Mouse (Mus musculus): ENCODE data around the gene Slco2b1. TPM values are rescaled to one million over a fixed set of nuclear protein-coding genes. Genes with fewer than 3 reads are reported as not detected.

Gene Slco2b1
- polyA plus RNA-seq, 1 experiment from 2014 or later: 3.9 TPM

DNA sequence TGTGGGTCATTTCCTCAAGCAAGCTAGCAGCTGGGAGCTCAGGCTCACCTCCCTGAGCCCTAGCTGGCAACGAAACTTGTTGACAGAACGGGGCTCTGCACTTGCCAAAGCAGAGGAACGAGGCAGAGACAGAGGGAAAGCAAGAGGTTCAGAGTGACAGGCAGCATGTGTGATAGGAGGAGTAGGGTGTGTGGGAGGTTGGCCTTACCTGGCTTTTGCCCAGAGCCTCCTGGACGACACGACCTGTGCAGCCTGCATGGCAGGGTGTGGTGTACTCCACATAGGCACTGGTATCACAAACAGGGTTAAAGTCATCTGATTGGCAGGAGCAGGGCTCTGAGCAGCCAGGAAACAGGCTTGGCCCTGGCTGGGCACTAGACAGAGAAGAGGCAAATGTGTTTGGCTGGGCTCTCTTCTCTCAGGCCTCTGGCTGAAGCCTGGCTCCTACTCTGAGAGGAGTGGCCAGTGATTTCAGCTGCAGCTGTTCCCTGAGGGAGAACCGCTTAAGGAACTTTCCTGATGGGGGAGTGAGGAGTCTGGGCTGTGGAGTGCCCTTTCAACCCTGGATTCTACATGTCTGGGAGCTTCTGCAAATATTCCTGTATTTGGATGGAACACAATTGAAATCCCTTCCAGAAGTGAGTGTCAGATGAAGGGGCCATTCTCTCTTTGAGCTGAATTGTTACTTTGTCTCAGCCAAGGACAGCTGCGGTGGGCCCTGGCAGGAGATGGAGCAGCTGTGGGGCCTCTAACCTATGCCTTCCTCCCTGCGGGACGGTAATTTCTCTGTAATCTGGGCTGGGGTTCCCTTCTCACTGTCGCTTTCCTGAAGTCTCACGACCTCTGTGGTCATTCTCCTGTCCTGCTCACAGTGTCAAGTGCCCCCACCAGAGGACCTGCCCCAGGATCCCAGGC is 46.3 kb downstream of the Slco2b1 start:
- no peak overlapping the region for H3K4me2 ChIP-seq
- 0 out of 2 replicates have a peak, but pooled peaks have one; percentile 40 for ATAC-seq (ENCODE audit: insufficient number of reproducible peaks, low FRiP score, low TSS enrichment, low read depth)
- peaks cover 12% of the 10 kb centered on the region; the same call in 1 of the 2 replicates for H3K4me1 ChIP-seq
- no peaks in the 10 kb centered on the region for H3K36me3 ChIP-seq
- H3K4me3 ChIP-seq: no peak overlapping the region
- peak overlapping the region; percentile 54 for H3K27ac ChIP-seq
- 48% methylated on average over 11 of the region's 11 CpGs for WGBS
- no peaks in the 10 kb centered on the region for H3K9me3 ChIP-seq
- no peaks in the 10 kb centered on the region; the same call in 1 of the 2 replicates for H3K27me3 ChIP-seq
- H3K9ac ChIP-seq: no peak overlapping the region

DNA sequence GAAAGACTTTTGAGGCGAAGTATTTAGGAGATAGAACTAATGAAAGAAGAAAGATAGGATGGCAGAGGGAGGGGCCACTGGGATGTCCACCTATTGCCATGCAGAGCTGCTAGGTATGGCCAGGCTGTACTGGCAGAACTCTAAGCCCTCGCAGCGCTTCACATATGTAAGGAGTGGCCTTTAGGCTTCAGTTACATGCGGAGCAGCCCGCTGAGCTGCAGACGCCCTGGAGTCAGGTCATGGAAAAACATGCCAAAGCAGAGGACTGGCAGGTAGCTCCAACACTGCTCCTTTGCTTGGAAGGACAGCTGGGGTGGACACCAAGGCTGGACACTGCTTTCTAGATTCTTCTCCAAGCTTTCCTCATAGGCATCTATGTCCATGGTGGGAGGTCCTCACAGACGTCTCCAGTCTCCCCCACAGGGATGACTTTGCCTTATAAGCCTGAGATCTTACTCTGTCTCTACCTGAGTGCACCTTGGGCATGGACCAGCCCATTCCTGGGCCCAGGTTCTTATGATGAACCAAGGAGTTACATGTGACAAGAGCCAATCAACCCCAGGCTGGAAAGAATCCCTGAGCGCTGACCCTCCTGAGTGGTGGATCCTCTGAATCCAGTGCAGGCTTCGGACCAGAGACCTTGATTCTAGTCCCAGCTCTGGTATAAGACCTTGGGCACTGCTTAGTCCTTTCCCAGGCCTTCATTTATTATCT is 47.5 kb downstream of the Slco2b1 start:
- WGBS: 82% methylated on average over 9 of the region's 9 CpGs
- Histone ChIP-seq H3K4me2 (no peak overlapping the region), H3K9ac (no peak overlapping the region), H3K27me3 (no peaks in the 10 kb centered on the region; the same call in 1 of the 2 replicates), H3K4me1 (peaks cover 12% of the 10 kb centered on the region; the same call in 1 of the 2 replicates), H3K27ac (no peak overlapping the region), H3K4me3 (no peak overlapping the region), H3K36me3 (no peaks in the 10 kb centered on the region), H3K9me3 (no peaks in the 10 kb centered on the region)
- no peak for ATAC-seq (ENCODE audit: insufficient number of reproducible peaks, low FRiP score, low TSS enrichment, low read depth)

- Histone ChIP-seq H3K9me3 (no peaks in the 10 kb centered on the region), H3K9ac (no peak overlapping the region), H3K4me2 (no peak overlapping the region), H3K27ac (no peak overlapping the region), H3K4me1 (peaks cover 12% of the 10 kb centered on the region; the same call in 1 of the 2 replicates), H3K27me3 (no peaks in the 10 kb centered on the region; the same call in 1 of the 2 replicates), H3K4me3 (no peak overlapping the region), H3K36me3 (no peaks in the 10 kb centered on the region)
- no peak for ATAC-seq (ENCODE audit: insufficient number of reproducible peaks, low FRiP score, low TSS enrichment, low read depth)
- 53% methylated on average over 2 of the region's 2 CpGs for WGBS
Observed at GRCm38 (mm10) chr7:99662311-99662710, 48.8 kb downstream of the Slco2b1 start.

DNA sequence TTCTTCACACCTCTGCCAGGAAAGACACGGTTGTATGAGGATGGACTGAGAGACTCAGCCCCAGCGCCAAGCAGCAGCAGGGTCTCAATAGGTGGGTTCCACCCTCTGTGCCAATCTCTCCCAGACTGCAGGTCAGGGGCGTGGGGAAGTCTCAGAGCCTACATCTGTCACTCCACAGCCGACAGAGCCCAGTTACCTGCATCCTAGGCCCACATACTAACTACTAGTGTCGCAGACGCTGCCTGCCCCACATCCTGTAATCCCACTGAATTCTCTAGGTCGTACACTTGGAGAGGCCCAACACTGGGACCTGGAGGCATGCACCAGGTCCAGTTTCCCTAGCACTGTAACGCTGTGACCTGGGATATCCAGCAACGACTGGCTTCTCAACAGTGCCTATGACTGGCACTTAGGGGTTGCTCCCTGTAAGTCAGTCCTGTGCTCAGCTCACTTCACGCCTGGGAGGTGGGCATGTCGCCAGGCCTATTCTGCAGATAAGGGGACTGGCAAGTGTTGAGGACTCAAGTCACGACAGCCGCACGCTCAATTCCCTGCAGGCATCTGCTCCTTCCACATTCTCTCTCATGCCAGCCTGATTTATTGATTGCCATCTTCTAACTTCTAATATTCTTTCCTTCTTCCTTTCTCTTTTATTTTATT is 49.4 kb downstream of the Slco2b1 start:
- H3K4me3 ChIP-seq: no peak overlapping the region
- no peaks in the 10 kb centered on the region; the same call in 1 of the 2 replicates for H3K27me3 ChIP-seq
- no peak overlapping the region for H3K9ac ChIP-seq
- no peaks in the 10 kb centered on the region for H3K9me3 ChIP-seq
- H3K4me2 ChIP-seq: no peak overlapping the region
- 72% methylated on average over 14 of the region's 14 CpGs for WGBS
- H3K4me1 ChIP-seq: peaks cover 12% of the 10 kb centered on the region; the same call in 1 of the 2 replicates
- no peak overlapping the region for H3K27ac ChIP-seq
- no peaks in the 10 kb centered on the region for H3K36me3 ChIP-seq
- ATAC-seq (ENCODE audit: insufficient number of reproducible peaks, low FRiP score, low TSS enrichment, low read depth): no peak

- Histone ChIP-seq H3K4me3 (no peak overlapping the region), H3K4me2 (no peak overlapping the region), H3K36me3 (no peaks in the 10 kb centered on the region), H3K4me1 (peaks cover 12% of the 10 kb centered on the region; the same call in 1 of the 2 replicates), H3K9me3 (no peaks in the 10 kb centered on the region), H3K9ac (no peak overlapping the region), H3K27ac (no peak overlapping the region), H3K27me3 (no peaks in the 10 kb centered on the region; the same call in 1 of the 2 replicates)
- ATAC-seq (ENCODE audit: insufficient number of reproducible peaks, low FRiP score, low TSS enrichment, low read depth): no peak
- 87% methylated on average over 9 of the region's 9 CpGs for WGBS
Observed at GRCm38 (mm10) chr7:99661071-99661470, 50.1 kb downstream of the Slco2b1 start.

DNA sequence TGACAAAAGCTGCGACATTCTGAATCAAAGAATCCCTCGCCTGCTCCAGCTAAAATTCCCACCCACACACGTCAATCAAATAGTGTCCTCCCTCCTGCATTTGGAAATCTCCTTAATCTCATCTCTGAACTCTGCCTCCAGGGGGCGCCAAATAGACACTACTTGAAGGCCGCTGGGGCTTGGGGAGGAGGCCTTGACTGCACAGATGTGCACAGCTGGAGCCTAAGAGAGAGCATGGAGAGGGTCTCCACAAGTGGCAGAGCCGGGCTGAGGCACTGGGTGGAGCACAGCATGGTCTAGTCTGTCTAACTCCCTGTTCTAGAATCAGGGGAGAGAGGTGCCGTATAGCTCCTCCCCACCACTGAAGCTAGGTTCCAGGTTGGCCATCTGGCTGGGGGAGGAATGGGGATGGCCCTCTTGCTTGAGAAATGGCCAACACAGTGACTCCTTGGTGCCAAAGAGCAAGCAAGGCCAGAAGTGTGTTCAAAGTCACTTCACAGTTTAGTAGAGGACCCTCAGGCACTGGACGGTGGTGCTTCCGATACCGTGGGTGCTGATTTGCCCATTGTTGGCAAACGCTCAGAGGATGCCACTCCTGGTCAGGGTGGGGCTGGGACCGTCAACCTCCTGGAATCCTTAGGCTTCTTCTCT is 51.6 kb downstream of the Slco2b1 start:
- no peaks in the 10 kb centered on the region for H3K9me3 ChIP-seq
- peaks cover 4% of the 10 kb centered on the region; the same call in 1 of the 2 replicates for H3K27me3 ChIP-seq
- no peak overlapping the region for H3K4me3 ChIP-seq
- H3K9ac ChIP-seq: no peak overlapping the region
- no peaks in the 10 kb centered on the region for H3K36me3 ChIP-seq
- H3K4me2 ChIP-seq: no peak overlapping the region
- 45% methylated on average over 12 of the region's 12 CpGs for WGBS
- H3K27ac ChIP-seq: no peak overlapping the region
- 0 out of 2 replicates have a peak, but pooled peaks cover 1% of the 10 kb centered on the region for H3K4me1 ChIP-seq
- ATAC-seq (ENCODE audit: insufficient number of reproducible peaks, low FRiP score, low TSS enrichment, low read depth): no peak

DNA sequence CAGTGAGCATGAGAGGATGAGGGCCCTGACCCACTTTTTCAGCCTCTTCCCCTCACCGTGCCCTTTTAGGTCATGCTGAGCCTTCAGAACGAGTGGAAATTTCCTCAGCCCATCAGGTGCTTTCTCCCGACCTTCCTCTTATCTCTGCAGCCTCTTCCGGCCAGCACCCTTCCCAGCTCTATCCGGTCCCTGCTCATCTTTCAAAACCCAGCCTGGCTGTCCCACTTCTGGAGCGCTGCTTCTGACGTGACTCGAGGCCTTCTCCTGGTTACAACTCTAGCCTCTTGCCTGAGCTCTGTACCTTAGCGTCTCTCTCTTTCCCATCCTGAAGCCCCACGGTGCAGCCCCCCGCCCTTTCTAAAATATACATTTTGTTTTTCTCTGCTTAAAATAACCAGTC is 56.9 kb downstream of the Slco2b1 start:
- Histone ChIP-seq H3K4me3 (no peak overlapping the region), H3K27ac (no peak overlapping the region), H3K27me3 (0 out of 2 replicates have a peak, but pooled peaks cover 5% of the 10 kb centered on the region), H3K4me1 (no peaks in the 10 kb centered on the region), H3K9me3 (no peaks in the 10 kb centered on the region), H3K9ac (no peak overlapping the region), H3K36me3 (no peaks in the 10 kb centered on the region), H3K4me2 (no peak overlapping the region)
- no peak for ATAC-seq (ENCODE audit: insufficient number of reproducible peaks, low FRiP score, low TSS enrichment, low read depth)
- WGBS: 79% methylated on average over 11 of the region's 11 CpGs

- ATAC-seq (ENCODE audit: insufficient number of reproducible peaks, low FRiP score, low TSS enrichment, low read depth): no peak
- H3K4me2 ChIP-seq: no peak overlapping the region
- H3K9ac ChIP-seq: no peak overlapping the region
- H3K9me3 ChIP-seq: no peaks in the 10 kb centered on the region
- H3K27me3 ChIP-seq: 0 out of 2 replicates have a peak, but pooled peaks cover 1% of the 10 kb centered on the region
- H3K4me3 ChIP-seq: no peak overlapping the region
- H3K27ac ChIP-seq: no peak overlapping the region
- no peaks in the 10 kb centered on the region for H3K4me1 ChIP-seq
- H3K36me3 ChIP-seq: no peaks in the 10 kb centered on the region
- WGBS: 43% methylated on average over 4 of the region's 4 CpGs
Observed at GRCm38 (mm10) chr7:99649585-99649984, 61.6 kb downstream of the Slco2b1 start.

- Histone ChIP-seq H3K9me3 (no peaks in the 10 kb centered on the region), H3K27me3 (0 out of 2 replicates have a peak, but pooled peaks cover 4% of the 10 kb centered on the region), H3K4me2 (no peak overlapping the region), H3K4me3 (no peak overlapping the region), H3K4me1 (no peaks in the 10 kb centered on the region), H3K27ac (no peak overlapping the region), H3K36me3 (no peaks in the 10 kb centered on the region), H3K9ac (no peak overlapping the region)
- ATAC-seq (ENCODE audit: insufficient number of reproducible peaks, low FRiP score, low TSS enrichment, low read depth): no peak
- 4% methylated on average over 6 of the region's 6 CpGs for WGBS
Observed at GRCm38 (mm10) chr7:99648623-99649022, 62.5 kb downstream of the Slco2b1 start.

DNA sequence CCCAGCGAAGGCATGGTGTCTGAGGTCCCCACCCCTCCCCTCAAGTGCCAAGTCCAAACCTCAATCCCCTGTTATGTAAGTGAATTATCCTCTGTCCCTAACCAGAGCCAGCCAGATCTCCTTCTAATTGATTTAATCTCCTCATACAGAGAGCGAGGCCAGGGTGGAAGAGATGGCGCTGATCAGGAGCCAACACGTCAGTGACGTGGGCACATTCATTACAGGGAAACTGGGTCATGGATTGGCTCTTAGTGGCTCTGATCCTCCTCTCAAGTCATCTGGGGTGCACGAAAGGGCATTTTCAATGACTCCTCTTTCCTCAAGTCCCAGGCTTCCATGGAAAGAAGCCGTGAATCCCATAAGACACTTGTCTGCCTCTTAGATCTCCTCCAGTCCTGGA is 66.4 kb downstream of the Slco2b1 start:
- Histone ChIP-seq H3K9ac (no peak overlapping the region), H3K4me3 (no peak overlapping the region), H3K4me2 (no peak overlapping the region), H3K36me3 (no peaks in the 10 kb centered on the region), H3K4me1 (0 out of 2 replicates have a peak, but pooled peaks cover 4% of the 10 kb centered on the region), H3K27ac (no peak overlapping the region), H3K9me3 (no peaks in the 10 kb centered on the region), H3K27me3 (peaks cover 9% of the 10 kb centered on the region; the same call in 1 of the 2 replicates)
- ATAC-seq (ENCODE audit: insufficient number of reproducible peaks, low FRiP score, low TSS enrichment, low read depth): no peak
- whole genome bisulfite sequencing: 77% methylated on average over 7 of the region's 7 CpGs

DNA sequence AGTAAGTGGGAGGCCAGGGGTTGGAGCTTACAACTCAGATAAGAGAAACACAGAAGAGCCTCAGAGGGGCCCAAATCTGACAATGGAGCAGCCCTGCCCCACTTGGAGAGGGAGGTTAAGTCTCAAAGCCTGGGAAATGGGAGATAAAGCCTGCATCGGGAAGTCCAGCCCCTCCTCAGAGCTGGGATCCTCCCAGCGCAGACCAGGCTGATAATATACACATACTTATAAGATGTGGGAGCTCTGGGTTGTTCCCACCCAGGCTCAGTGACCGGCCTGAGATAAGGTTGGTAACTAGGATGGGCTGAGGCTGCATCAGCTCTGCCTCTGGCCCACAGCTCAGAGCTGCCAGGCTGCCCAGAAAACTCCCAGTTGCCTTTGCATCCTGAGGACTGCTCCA is 69.1 kb downstream of the Slco2b1 start:
- Histone ChIP-seq H3K27ac (no peak overlapping the region), H3K27me3 (peaks cover 9% of the 10 kb centered on the region; the same call in 1 of the 2 replicates), H3K4me1 (0 out of 2 replicates have a peak, but pooled peaks cover 4% of the 10 kb centered on the region), H3K4me2 (no peak overlapping the region), H3K36me3 (no peaks in the 10 kb centered on the region), H3K9me3 (no peaks in the 10 kb centered on the region), H3K4me3 (no peak overlapping the region), H3K9ac (no peak overlapping the region)
- no peak for ATAC-seq (ENCODE audit: insufficient number of reproducible peaks, low FRiP score, low TSS enrichment, low read depth)
- WGBS: 56% methylated on average over 3 of the region's 3 CpGs

Measured in limb, embryonic 15.5 days (tissue).